In the genomic region with DNA sequence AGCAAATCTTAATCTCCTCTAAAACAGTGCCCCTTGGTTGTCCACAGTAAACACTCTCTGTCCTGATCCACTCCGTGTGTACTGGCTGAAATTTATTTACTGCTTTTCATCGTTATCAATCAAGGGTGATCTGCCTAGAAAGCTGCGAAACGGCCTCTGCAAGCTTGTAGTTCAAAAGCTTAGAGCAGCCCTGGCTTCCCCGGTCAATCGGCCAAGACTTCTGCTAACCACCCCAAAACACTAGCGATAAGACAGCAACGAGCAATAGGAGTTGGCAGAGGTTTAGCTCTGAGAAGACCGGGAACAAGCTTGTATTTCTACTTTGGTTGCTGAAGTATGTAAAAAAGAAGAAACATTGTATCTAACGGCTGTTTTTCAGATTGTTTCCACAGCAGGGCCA, we compare ENCODE assay signal across 15 mouse cellular contexts.
"Had no signal": no experiment of that assay in that cellular context is flagged by ENCODE, and none has a peak within 500 bp of the region (broad histone marks: within the 10 kb centered on the region; RNA-seq: fewer than 3 reads in every experiment).

No protein-coding gene starts in this region.

- H3K36me3 ChIP-seq: limb, embryonic 15.5 days; liver, embryonic 12.5 days; midbrain, embryonic 10.5 days; neural tube, embryonic 15.5 days had no signal

- H3K27me3 ChIP-seq: limb, embryonic 15.5 days; liver, embryonic 12.5 days; neural tube, embryonic 15.5 days had no signal

- H3K9me3 ChIP-seq: limb, embryonic 15.5 days; liver, embryonic 12.5 days; midbrain, embryonic 10.5 days; neural tube, embryonic 15.5 days had no signal

- H3K4me1 ChIP-seq: neural tube, embryonic 15.5 days had no signal

- H3K4me3 ChIP-seq: layer of hippocampus, adult 2 months; limb, embryonic 15.5 days; liver, embryonic 12.5 days; midbrain, embryonic 10.5 days; myocyte; neural tube, embryonic 15.5 days had no signal

- H3K27ac ChIP-seq: layer of hippocampus, adult 2 months; limb, embryonic 15.5 days; liver, embryonic 12.5 days; midbrain, embryonic 10.5 days; neural tube, embryonic 15.5 days had no signal

- DNase-seq: kidney, adult 18-20 months; kidney, postnatal 10 days; left cerebral cortex, postnatal 4 days; lung, embryonic 14.5 days; midbrain, embryonic 14.5 days; right cerebral cortex, adult 18-20 months; right cerebral cortex, postnatal 25 days; thymus, adult 18-20 months; thymus, postnatal 14 days had no signal
